Comparison of ENCODE assay signal across 8 mouse cellular contexts in genomic region chr16:33306633-33307070, GRCm38 (mm10). TPM values are rescaled to one million over a fixed set of nuclear protein-coding genes. Genes with fewer than 3 reads are reported as not detected.
DNase-seq lines count a peak whose midpoint lies in the region; ATAC-seq lines count a peak whose summit lies in the region.

No protein-coding gene starts in this region.

- H3K4me3 ChIP-seq in megakaryocyte, embryonic 14.5 days (replicated peaks): peak overlapping the region; percentile 82

- no peaks in the 10 kb centered on the region for H3K9me3 ChIP-seq in megakaryocyte, embryonic 14.5 days

- peak; percentile 84 for ATAC-seq in frontal cortex, adult (ENCODE audit: low TSS enrichment)

- peaks cover 29% of the 10 kb centered on the region for H3K36me3 ChIP-seq in megakaryocyte, embryonic 14.5 days (replicated peaks; ENCODE audit: low read length)

- peaks cover 13% of the 10 kb centered on the region for H3K4me1 ChIP-seq in megakaryocyte, embryonic 14.5 days

- peaks cover 5% of the 10 kb centered on the region for H3K27me3 ChIP-seq in megakaryocyte, embryonic 14.5 days (replicated peaks)

- DNase-seq in NIH3T3 (ENCODE audit: low read depth): peak; percentile 86
- DNase-seq in cerebellum, adult 18-20 months: peak; percentile 76 to 85
- DNase-seq in hindlimb bud, embryonic 11.5 days (ENCODE audit: extremely low spot score, low read depth, low spot score): peak; percentile 50
- peak; percentile 81 for DNase-seq in left cerebral cortex, adult 18-20 months (ENCODE audit: low spot score in 2 of 2)
- peak; percentile 42 to 50 for DNase-seq in right cerebral cortex, postnatal 36 days (ENCODE audit: low spot score in 2 of 2)
- peak; percentile 62 to 81 for DNase-seq in urinary bladder, postnatal 4 days (ENCODE audit: low spot score in 2 of 2)

RNA-seq across cellular contexts. Expression of gene Snx4, which starts 55.4 kb away (rescaled TPM):
- total RNA-seq in left cerebral cortex, adult 18-20 months (2021): 10 to 100 TPM; 32.0 to 34.0 TPM
- 12.1 and 22.9 TPM in 2 replicates for polyA plus RNA-seq in megakaryocyte, embryonic 14.5 days (2012; ENCODE audit: insufficient read depth, low replicate concordance)

Comparison
In these comparisons a context has a peak if more than half of its experiments do, and no peak if none do; other contexts are left out.
1. Peak in every context shown above with its lines: DNase-seq, ATAC-seq and H3K4me3 ChIP-seq.